Mouse (Mus musculus) megakaryocyte, embryonic 14.5 days (primary cell): ENCODE results near the gene Scfd2.

Source experiments
- FLI1 ChIP-seq: IDR thresholded peaks from 2 replicates; pipeline ENCODE4 v1.6.1; 2012; ENCODE audit warnings: low read length, inconsistent platforms, mixed read lengths
- GATA1 ChIP-seq: IDR thresholded peaks from 3 replicates; pipeline ENCODE4 v1.6.1; 2012; ENCODE audit warnings: mixed read lengths, low read length, inconsistent platforms, borderline replicate concordance

DNA sequence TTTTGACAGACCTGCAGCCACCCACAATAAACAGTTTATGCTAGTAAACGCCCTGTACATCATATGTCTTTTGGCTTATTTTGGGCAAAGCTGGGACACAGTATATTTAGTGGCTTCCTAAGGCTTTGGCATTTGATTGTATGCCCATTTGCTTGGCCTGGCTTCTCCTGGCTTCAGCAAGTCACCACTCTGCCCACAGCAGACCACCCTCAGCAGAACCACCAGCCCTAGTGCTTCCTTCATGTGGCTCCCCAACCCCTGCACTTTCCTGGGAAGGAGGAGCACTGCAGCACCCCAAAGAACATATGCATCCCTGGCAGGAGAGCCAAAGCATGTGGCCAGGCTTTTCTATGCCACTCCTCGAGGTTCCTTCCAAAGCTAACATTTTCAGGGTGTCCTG, 188.5 kb downstream of the Scfd2 start:
- TF ChIP-seq GATA1: no peak
- no peak for TF ChIP-seq FLI1
